Mouse (Mus musculus) lung, postnatal 0 days (tissue): ENCODE measurements around the gene Rspo4.

Source experiments
- CTCF ChIP-seq: IDR thresholded peaks from 2 replicates; pipeline ENCODE4 v1.5.1; 2016; ENCODE audit warnings: antibody characterized with exemption, mild to moderate bottlenecking
- EP300 ChIP-seq: IDR thresholded peaks from 2 replicates; pipeline ENCODE4 v1.6.1; 2016; ENCODE audit warnings: antibody characterized with exemption, mild to moderate bottlenecking, control low read depth

DNA sequence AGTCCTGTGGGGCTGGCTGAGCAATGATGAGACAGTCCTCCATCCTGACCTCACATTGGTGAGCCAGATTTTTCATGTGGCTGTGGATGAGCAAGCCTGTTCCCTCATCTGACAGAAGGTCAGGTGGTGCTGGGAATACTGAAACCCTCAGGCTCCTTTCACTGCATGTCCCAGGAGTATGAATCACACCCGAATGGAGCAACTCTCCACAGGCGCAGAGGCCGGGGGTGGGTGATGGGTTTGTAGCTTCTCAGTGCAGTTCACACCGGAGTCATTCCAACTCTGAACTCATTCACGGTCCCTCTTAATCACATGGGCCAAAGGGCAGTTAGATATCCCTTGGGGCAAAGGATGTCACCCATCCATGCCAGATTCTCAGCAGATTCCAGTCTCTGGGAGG is 71.4 kb downstream of the Rspo4 start:
- TF ChIP-seq CTCF = no peak
- no peak for TF ChIP-seq EP300
